Mouse (Mus musculus) Muller cell, postnatal 12 days (primary cell): ENCODE results near the gene Atp6v0b.

Experiments used
- DNase-seq: peaks from one replicate; pipeline ENCODE4 v3.0.0-alpha.2; 2015; ENCODE audit errors: inconsistent ontology term

Gene Atp6v0b

GRCm38 (mm10) chr4:117871787-117872186, 15.3 kb downstream of the Atp6v0b start:
- DNase-seq, result no peak

GRCm38 (mm10) chr4:117870437-117870836, 16.7 kb downstream of the Atp6v0b start:
- DNase-seq, result no peak

GRCm38 (mm10) chr4:117869317-117869716, 17.8 kb downstream of the Atp6v0b start:
- no peak for DNase-seq

GRCm38 (mm10) chr4:117867823-117868222, 19.3 kb downstream of the Atp6v0b start:
- DNase-seq, result no peak

- DNase-seq, result no peak
Observed at GRCm38 (mm10) chr4:117867000-117867399, 20.1 kb downstream of the Atp6v0b start.

- peak; percentile 84 for DNase-seq
Observed at GRCm38 (mm10) chr4:117866083-117866482, 21.1 kb downstream of the Atp6v0b start.

GRCm38 (mm10) chr4:117862823-117863222, 24.3 kb downstream of the Atp6v0b start:
- no peak for DNase-seq

GRCm38 (mm10) chr4:117860570-117860969, 26.6 kb downstream of the Atp6v0b start:
- DNase-seq, result no peak

GRCm38 (mm10) chr4:117858794-117859193, 28.3 kb downstream of the Atp6v0b start:
- DNase-seq, result peak; percentile 70

GRCm38 (mm10) chr4:117855146-117855545, 32.0 kb downstream of the Atp6v0b start:
- DNase-seq, result peak; percentile 55

GRCm38 (mm10) chr4:117852152-117852868, 34.8 kb downstream of the Atp6v0b start:
- peak; percentile 43 for DNase-seq

- no peak for DNase-seq
Observed at GRCm38 (mm10) chr4:117850871-117851270, 36.3 kb downstream of the Atp6v0b start.

GRCm38 (mm10) chr4:117850176-117850575, 37.0 kb downstream of the Atp6v0b start:
- no peak for DNase-seq

- DNase-seq, result no peak
Observed at GRCm38 (mm10) chr4:117849506-117849905, 37.6 kb downstream of the Atp6v0b start.

- DNase-seq, result peak; percentile 26
Observed at GRCm38 (mm10) chr4:117849063-117849462, 38.1 kb downstream of the Atp6v0b start.

GRCm38 (mm10) chr4:117847011-117847410, 40.1 kb downstream of the Atp6v0b start:
- peak; percentile 81 for DNase-seq

- DNase-seq, result no peak
Observed at GRCm38 (mm10) chr4:117846261-117846660, 40.9 kb downstream of the Atp6v0b start.

GRCm38 (mm10) chr4:117845316-117845715, 41.8 kb downstream of the Atp6v0b start:
- DNase-seq, result no peak

GRCm38 (mm10) chr4:117844467-117844866, 42.7 kb downstream of the Atp6v0b start:
- no peak for DNase-seq

GRCm38 (mm10) chr4:117843101-117843500, 44.0 kb downstream of the Atp6v0b start:
- no peak for DNase-seq

- DNase-seq, result no peak
Observed at GRCm38 (mm10) chr4:117841566-117841965, 45.6 kb downstream of the Atp6v0b start.

- no peak for DNase-seq
Observed at GRCm38 (mm10) chr4:117840821-117841220, 46.3 kb downstream of the Atp6v0b start.

- no peak for DNase-seq
Observed at GRCm38 (mm10) chr4:117839366-117839765, 47.8 kb downstream of the Atp6v0b start.

GRCm38 (mm10) chr4:117837271-117837670, 49.9 kb downstream of the Atp6v0b start:
- no peak for DNase-seq
